Mouse (Mus musculus): Measurements from ENCODE around the gene Ednra. TPM values are rescaled to one million over a fixed set of nuclear protein-coding genes. Genes with fewer than 3 reads are reported as not detected.
A peak's percentile ranks its signal among the peaks of the same experiment; 100 is the strongest.

Gene Ednra
- total and polyA plus RNA-seq, 3 experiments: 25.6 to 41.7 (median 41.3) TPM

GRCm38 (mm10) chr8:77634035-77634434 lies 90.2 kb downstream of the Ednra start:
- no peak overlapping the region for H3K9ac ChIP-seq (ENCODE audit: low read depth, low read length)
- intact Hi-C loops (cut with DNase I): loop anchor here (5.0 to 10.0 kb wide), 2 partner anchors 88 to 311 kb away; partner anchors contain the start of gene Ednra
- WGBS: 64% methylated on average over 5 of the region's 5 CpGs
- TF ChIP-seq EP300 (IDR thresholded peaks at IDR 0.05; ENCODE audit: insufficient read depth, low read depth, low read length): no peak
- no peak for TF ChIP-seq POLR2A (IDR thresholded peaks at IDR 0.05; ENCODE audit: insufficient read depth, low read depth, low read length)
- TF ChIP-seq CTCF (IDR thresholded peaks at IDR 0.05): no peak
- H3K36me3 ChIP-seq (ENCODE audit: control insufficient read depth, insufficient read depth, low read length): no peaks in the 10 kb centered on the region
- no peak overlapping the region for H3K4me3 ChIP-seq
- DNase-seq: no peak
- H3K4me1 ChIP-seq (ENCODE audit: control insufficient read depth, insufficient read depth, low read length): no peaks in the 10 kb centered on the region; the same call in 1 of the 2 replicates
- no peak overlapping the region for H3K27ac ChIP-seq
- H3K27me3 ChIP-seq (ENCODE audit: control insufficient read depth, insufficient read depth, low read length): no peaks in the 10 kb centered on the region
- no peaks in the 10 kb centered on the region for H3K79me2 ChIP-seq (replicated peaks; ENCODE audit: control insufficient read depth, insufficient read depth, low read length)

GRCm38 (mm10) chr8:77633211-77633610 lies 91.1 kb downstream of the Ednra start:
- no peaks in the 10 kb centered on the region for H3K27me3 ChIP-seq (ENCODE audit: control insufficient read depth, insufficient read depth, low read length)
- DNase-seq: no peak
- H3K79me2 ChIP-seq (replicated peaks; ENCODE audit: control insufficient read depth, insufficient read depth, low read length): no peaks in the 10 kb centered on the region
- H3K9ac ChIP-seq (ENCODE audit: low read depth, low read length): no peak overlapping the region
- no peaks in the 10 kb centered on the region for H3K36me3 ChIP-seq (ENCODE audit: control insufficient read depth, insufficient read depth, low read length)
- H3K4me1 ChIP-seq (ENCODE audit: control insufficient read depth, insufficient read depth, low read length): no peaks in the 10 kb centered on the region; the same call in 1 of the 2 replicates
- WGBS: 64% methylated on average over 2 of the region's 2 CpGs
- intact Hi-C loops (cut with DNase I): loop anchor here (5.0 to 10.0 kb wide), 2 partner anchors 89 to 312 kb away; partner anchors contain the start of gene Ednra
- H3K27ac ChIP-seq: no peak overlapping the region
- TF ChIP-seq EP300 (IDR thresholded peaks at IDR 0.05; ENCODE audit: insufficient read depth, low read depth, low read length) (no peak), POLR2A (IDR thresholded peaks at IDR 0.05; ENCODE audit: insufficient read depth, low read depth, low read length) (no peak), CTCF (IDR thresholded peaks at IDR 0.05) (no peak)
- H3K4me3 ChIP-seq: no peak overlapping the region

GRCm38 (mm10) chr8:77630691-77631090 lies 93.6 kb downstream of the Ednra start:
- no peak overlapping the region for H3K4me3 ChIP-seq
- 67% methylated on average over 3 of the region's 3 CpGs for WGBS
- intact Hi-C loops (cut with DNase I): loop anchor here (1.0 to 10.0 kb wide), 4 partner anchors 92 to 421 kb away; partner anchors contain the start of gene Ednra
- H3K27ac ChIP-seq: no peak overlapping the region
- no peak for TF ChIP-seq EP300 (IDR thresholded peaks at IDR 0.05; ENCODE audit: insufficient read depth, low read depth, low read length)
- TF ChIP-seq CTCF (IDR thresholded peaks at IDR 0.05): no peak
- TF ChIP-seq POLR2A (IDR thresholded peaks at IDR 0.05; ENCODE audit: insufficient read depth, low read depth, low read length): no peak
- H3K4me1 ChIP-seq (ENCODE audit: control insufficient read depth, insufficient read depth, low read length): no peaks in the 10 kb centered on the region; the same call in 1 of the 2 replicates
- no peaks in the 10 kb centered on the region for H3K27me3 ChIP-seq (ENCODE audit: control insufficient read depth, insufficient read depth, low read length)
- H3K9ac ChIP-seq (ENCODE audit: low read depth, low read length): no peak overlapping the region
- DNase-seq: no peak
- no peaks in the 10 kb centered on the region for H3K79me2 ChIP-seq (replicated peaks; ENCODE audit: control insufficient read depth, insufficient read depth, low read length)
- no peaks in the 10 kb centered on the region for H3K36me3 ChIP-seq (ENCODE audit: control insufficient read depth, insufficient read depth, low read length)

- 21% methylated on average over 15 of the region's 15 CpGs for WGBS
- peak; percentile 73; the same call in 1 of the 2 replicates for TF ChIP-seq EP300 (IDR thresholded peaks at IDR 0.05; ENCODE audit: insufficient read depth, low read depth, low read length)
- TF ChIP-seq CTCF (IDR thresholded peaks at IDR 0.05): peak; percentile 94
- no peak for TF ChIP-seq POLR2A (IDR thresholded peaks at IDR 0.05; ENCODE audit: insufficient read depth, low read depth, low read length)
- H3K79me2 ChIP-seq (replicated peaks; ENCODE audit: control insufficient read depth, insufficient read depth, low read length): no peaks in the 10 kb centered on the region
- intact Hi-C loops (cut with DNase I): loop anchor here (1.0 to 10.0 kb wide), 5 partner anchors 92 to 1015 kb away; partner anchors contain the start of gene Ednra
- peak; percentile 71 to 83 for DNase-seq
- no peak overlapping the region for H3K9ac ChIP-seq (ENCODE audit: low read depth, low read length)
- no peak overlapping the region for H3K27ac ChIP-seq
- no peaks in the 10 kb centered on the region for H3K36me3 ChIP-seq (ENCODE audit: control insufficient read depth, insufficient read depth, low read length)
- no peaks in the 10 kb centered on the region for H3K27me3 ChIP-seq (ENCODE audit: control insufficient read depth, insufficient read depth, low read length)
- H3K4me3 ChIP-seq: no peak overlapping the region
- H3K4me1 ChIP-seq (ENCODE audit: control insufficient read depth, insufficient read depth, low read length): no peaks in the 10 kb centered on the region; the same call in 1 of the 2 replicates
Observed at GRCm38 (mm10) chr8:77629858-77630537, 94.3 kb downstream of the Ednra start.

- Histone ChIP-seq H3K27me3 (ENCODE audit: control insufficient read depth, insufficient read depth, low read length) (no peaks in the 10 kb centered on the region), H3K27ac (no peak overlapping the region), H3K9ac (ENCODE audit: low read depth, low read length) (no peak overlapping the region), H3K4me3 (no peak overlapping the region), H3K4me1 (ENCODE audit: control insufficient read depth, insufficient read depth, low read length) (no peaks in the 10 kb centered on the region), H3K79me2 (replicated peaks; ENCODE audit: control insufficient read depth, insufficient read depth, low read length) (no peaks in the 10 kb centered on the region), H3K36me3 (ENCODE audit: control insufficient read depth, insufficient read depth, low read length) (no peaks in the 10 kb centered on the region)
- 91% methylated on average over 7 of the region's 7 CpGs for WGBS
- DNase-seq: no peak
- intact Hi-C loops (cut with DNase I): loop anchor here (10.0 kb wide), 1 partner anchor 1021 kb away; no protein-coding TSS in a partner anchor
- TF ChIP-seq POLR2A (IDR thresholded peaks at IDR 0.05; ENCODE audit: insufficient read depth, low read depth, low read length): no peak
- no peak for TF ChIP-seq CTCF (IDR thresholded peaks at IDR 0.05)
- TF ChIP-seq EP300 (IDR thresholded peaks at IDR 0.05; ENCODE audit: insufficient read depth, low read depth, low read length): no peak
Observed at GRCm38 (mm10) chr8:77623677-77624209, 100.5 kb downstream of the Ednra start.

- Histone ChIP-seq H3K27me3 (ENCODE audit: control insufficient read depth, insufficient read depth, low read length) (no peaks in the 10 kb centered on the region), H3K4me3 (no peak overlapping the region), H3K36me3 (ENCODE audit: control insufficient read depth, insufficient read depth, low read length) (no peaks in the 10 kb centered on the region), H3K4me1 (ENCODE audit: control insufficient read depth, insufficient read depth, low read length) (no peaks in the 10 kb centered on the region), H3K79me2 (replicated peaks; ENCODE audit: control insufficient read depth, insufficient read depth, low read length) (no peaks in the 10 kb centered on the region), H3K9ac (ENCODE audit: low read depth, low read length) (no peak overlapping the region), H3K27ac (no peak overlapping the region)
- no peak for TF ChIP-seq POLR2A (IDR thresholded peaks at IDR 0.05; ENCODE audit: insufficient read depth, low read depth, low read length)
- TF ChIP-seq CTCF (IDR thresholded peaks at IDR 0.05): peak; percentile 62
- intact Hi-C loops (cut with DNase I): loop anchor here (10.0 kb wide), 1 partner anchor 203 kb away; no protein-coding TSS in a partner anchor
- WGBS: 39% methylated on average over 2 of the region's 2 CpGs
- peak; percentile 20 to 32 for DNase-seq
Observed at GRCm38 (mm10) chr8:77617916-77618315, 106.3 kb downstream of the Ednra start.

Other genes starting within 250 kb of the Ednra start
- gene Arhgap10, start 206.5 kb downstream of the Ednra start, total RNA-seq (2021): 10 to 100 TPM; 51.4 to 58.2 TPM
- 22.5 and 29.9 TPM in 2 replicates for gene Arhgap10, start 206.5 kb downstream of the Ednra start, polyA plus RNA-seq (2012; rRNA removed)
- 10 to 100 TPM; 10.2 to 13.1 TPM for gene Prmt9, start 175.1 kb downstream of the Ednra start, total RNA-seq (2021)
- 5.2 and 8.4 TPM in 2 replicates for gene Prmt9, start 175.1 kb downstream of the Ednra start, polyA plus RNA-seq (2012; rRNA removed)
- gene Tmem184c, start 113.8 kb downstream of the Ednra start, total RNA-seq (2021): 10 to 100 TPM; 11.0 to 11.1 TPM
- 7.4 and 10.7 TPM in 2 replicates for gene Tmem184c, start 113.8 kb downstream of the Ednra start, polyA plus RNA-seq (2012; rRNA removed)

Data from heart, adult 2 months (tissue).